Mouse (Mus musculus): ENCODE data around the gene Gpr153.
"Not testable (repeated sequence)": the region's sequence is repeated elsewhere in the genome, so short reads cannot be mapped to it uniquely, and the experiment has no call there.

Gpr153 gene

DNA sequence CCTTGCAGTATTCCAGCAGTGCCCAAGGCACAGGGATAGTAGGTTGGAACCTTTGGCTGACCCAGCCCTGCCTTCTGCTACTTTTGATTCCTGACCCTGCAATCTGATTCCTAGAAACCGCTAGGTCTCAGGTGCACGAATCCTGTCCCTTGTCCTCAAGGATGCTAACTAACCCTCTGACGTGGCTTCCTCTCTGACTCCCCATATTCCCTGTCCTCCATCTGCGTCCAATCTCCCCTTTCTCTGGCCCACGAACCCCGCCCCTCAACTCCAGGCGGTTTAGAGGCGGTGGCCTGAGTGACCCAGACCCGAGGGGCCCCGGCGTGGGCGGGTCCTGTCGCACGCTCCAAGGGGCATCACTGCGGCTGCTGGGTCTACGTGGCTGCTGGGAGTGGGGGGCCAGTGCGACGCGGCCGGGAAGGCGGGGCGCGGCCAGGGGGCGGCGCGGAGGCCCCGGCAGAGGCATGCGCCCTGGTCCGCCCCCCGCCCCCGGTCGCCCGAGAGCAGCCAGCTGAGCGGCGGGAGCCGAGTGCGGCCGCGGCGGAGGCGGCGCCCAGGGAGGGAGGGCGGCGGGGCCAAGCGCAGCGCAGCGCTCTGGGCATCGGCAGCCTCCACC lies at the start of gene Gpr153:
Gene Gpr153, plus strand, starts transcription at position 612 of the 616 bp plus-strand sequence.
- no peak for DNase-seq (ENCODE audit: low spot score)

DNA sequence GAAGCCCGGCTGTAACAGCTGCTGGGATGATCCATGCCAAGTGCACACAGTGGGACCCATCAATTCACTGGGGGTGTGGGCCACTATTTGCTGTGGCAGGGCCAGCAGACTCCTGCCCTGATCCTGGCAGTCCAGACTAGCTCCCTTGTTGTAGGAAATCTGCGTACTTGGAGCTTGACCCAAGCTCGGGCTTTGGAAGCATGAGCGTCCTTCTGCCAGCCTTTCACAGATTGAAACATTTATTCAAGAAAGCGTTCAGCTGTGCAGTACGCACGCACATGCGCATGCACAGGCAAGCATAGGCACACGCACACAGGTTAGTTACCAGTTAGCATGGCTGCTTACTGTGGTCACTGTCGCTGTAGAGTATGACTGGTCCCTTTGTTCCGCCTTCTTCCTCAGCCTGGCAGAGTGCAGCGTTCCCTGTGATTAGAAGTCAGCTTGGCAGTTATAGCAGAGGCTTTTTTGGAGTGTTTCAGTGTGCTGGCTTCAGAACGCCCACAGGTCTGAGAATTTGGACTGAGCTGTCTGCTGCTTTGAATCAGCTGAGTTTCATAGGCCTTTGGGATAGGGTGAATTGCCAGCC lies 47.0 kb upstream of the Gpr153 start:
- no peak for DNase-seq (ENCODE audit: low spot score)

- DNase-seq (ENCODE audit: low spot score) = no peak
Observed at GRCm38 (mm10) chr4:152227749-152228527, 46.1 kb upstream of the Gpr153 start.

DNA sequence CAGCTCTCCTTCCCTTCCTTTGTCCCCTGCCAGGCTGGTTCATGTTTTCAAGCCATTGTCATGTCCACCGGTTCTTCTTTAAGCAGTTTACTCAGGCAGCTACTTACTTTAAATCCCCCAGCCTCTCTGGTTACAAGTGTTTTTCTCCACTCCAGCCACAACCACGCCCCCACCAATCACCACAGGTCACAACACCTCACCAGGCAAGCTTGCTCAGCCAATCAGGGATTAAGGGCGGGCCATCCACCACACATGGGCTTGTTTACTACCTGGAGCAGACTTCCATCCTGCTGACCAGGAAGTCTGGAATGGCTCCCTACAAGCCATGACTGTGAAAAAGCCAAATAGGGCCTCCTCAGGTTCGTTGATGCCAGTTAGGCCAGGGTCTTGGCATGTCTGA lies 43.7 kb upstream of the Gpr153 start:
- DNase-seq (ENCODE audit: low spot score) = not testable (repeated sequence)

DNA sequence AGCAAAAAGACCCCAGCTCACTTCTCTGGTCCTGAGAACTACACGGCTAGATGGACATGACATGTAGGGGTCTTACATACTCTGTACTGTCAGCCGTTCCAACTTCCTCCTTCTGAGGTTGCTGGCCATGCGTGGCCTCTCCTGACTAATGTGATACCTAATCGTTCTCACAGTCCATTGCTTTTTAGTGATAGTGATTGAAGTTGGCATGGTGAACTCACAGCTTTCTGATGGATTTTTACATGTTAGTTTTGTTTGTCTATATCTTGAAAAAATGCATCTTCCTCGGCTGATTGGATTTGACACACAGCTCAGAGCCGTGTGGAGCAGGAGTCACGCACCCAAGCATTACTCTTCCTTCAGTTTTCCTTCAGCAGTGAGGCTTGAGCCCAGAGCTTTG lies 42.7 kb upstream of the Gpr153 start:
- DNase-seq (ENCODE audit: low spot score) = no peak

- no peak for DNase-seq (ENCODE audit: low spot score)
Observed at GRCm38 (mm10) chr4:152232411-152232903, 41.6 kb upstream of the Gpr153 start.

- no peak for DNase-seq (ENCODE audit: low spot score)
Observed at GRCm38 (mm10) chr4:152239974-152240373, 34.1 kb upstream of the Gpr153 start.

GRCm38 (mm10) chr4:152243241-152243891 lies 30.7 kb upstream of the Gpr153 start:
- DNase-seq (ENCODE audit: low spot score) = no peak

DNA sequence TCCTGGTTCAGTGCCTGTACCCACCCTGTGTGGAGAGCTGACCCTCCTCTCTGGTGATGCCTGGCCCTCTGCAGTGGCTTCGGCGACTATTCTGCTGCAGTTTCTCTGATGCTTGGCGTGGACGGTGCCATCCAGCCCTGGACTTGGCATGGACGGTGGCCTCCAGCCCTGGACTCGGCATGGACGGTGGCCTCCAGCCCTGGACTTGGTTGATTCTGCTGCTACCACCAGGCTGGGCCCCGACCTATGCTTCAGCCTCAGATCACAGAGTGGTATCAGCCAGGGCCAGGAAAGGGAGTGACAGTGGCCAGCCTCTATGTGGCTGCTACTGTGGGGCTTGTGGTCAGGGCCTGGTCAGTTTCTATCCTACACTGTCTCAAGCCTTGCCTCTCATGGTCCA lies 30.1 kb upstream of the Gpr153 start:
- DNase-seq (ENCODE audit: low spot score) = no peak

- DNase-seq (ENCODE audit: low spot score) = no peak
Observed at GRCm38 (mm10) chr4:152244545-152245522, 29.2 kb upstream of the Gpr153 start.

- DNase-seq (ENCODE audit: low spot score) = no peak
Observed at GRCm38 (mm10) chr4:152246011-152246410, 28.0 kb upstream of the Gpr153 start.

DNA sequence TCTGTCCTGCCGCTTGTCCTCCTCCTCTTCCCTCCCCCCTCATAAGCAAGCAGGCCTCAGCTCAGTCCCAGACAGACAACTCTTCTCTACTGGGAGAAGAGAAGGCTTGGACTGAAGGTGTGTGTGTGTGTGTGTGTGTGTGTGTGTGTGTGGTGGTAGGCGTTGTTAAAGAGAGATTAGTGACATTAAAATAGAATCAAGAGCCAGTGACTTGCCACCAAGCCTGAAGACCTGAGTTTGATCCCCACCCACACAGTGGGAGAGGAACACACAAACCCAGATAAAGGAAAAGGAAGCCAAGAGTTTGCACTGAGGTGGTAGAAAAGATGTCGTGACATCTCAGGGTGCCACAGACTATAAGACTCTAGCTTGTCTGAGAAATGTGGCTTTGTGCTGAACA lies 26.8 kb upstream of the Gpr153 start:
- DNase-seq (ENCODE audit: low spot score) = no peak

DNA sequence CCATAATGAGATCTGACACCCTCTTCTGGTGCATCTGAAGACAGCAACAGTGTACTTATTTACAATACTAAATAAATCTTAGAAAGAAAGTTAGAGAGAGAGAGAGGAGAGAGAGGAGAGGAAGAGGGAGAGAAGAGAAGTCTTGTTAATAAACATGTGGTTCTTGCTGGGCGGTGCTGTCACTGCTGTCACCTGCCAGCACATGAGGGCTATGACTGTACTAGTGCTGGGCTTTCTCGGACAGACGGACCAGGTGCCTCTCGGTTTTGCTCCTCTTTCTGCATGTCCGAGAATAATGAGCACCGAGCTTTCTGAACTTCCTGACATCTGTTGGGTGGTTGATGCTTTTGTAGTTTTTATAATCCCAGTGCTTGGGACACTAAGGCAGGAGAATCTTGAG lies 23.4 kb upstream of the Gpr153 start:
- no peak for DNase-seq (ENCODE audit: low spot score)

DNA sequence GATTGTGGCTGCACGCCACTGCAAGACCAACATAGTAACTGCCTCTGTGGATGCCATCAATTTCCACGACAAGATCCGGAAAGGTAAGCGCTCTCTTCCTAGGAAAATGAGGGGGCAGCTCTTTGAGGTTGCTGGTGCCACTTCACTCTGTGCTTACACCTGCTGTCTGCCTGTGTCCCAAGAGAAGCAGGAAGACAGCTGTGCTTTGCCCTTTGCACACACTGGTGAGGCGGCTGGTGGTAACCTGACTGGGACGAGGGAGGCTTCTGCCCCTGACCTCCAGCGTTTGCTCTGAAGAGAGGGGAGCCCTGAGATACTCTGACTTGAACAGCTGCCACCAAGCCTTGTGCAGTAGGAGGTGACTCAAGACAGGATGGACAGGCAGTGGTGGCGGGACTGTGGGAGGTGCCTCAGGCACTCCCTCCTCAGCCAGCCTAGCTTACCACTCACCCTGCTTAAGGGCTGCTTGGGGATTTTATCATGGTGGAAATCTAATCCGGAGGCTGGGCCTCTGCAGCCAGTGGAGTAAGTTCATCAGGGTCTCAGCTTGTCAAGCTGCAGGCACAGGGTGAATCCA lies 20.8 kb upstream of the Gpr153 start:
- DNase-seq (ENCODE audit: low spot score) = no peak

DNA sequence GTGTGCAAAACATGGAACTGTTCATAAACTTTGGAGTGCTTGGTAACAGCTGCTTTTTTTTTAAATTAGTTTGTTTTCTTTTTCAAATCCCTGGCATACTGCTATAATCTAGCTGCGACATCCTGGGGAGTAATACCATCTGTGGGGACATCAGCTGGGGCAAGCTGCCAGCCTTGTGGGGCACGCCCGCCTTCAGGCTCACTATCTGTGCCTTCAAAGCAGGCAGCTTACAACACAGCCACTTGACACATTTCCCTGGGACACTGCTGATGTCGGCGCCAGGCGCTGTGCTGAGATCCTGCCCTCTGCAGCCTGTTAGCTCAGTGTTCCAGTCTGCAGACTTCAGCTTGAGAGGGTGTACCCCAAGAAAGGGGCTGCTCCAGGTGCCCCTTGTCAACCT lies 17.0 kb upstream of the Gpr153 start:
- DNase-seq (ENCODE audit: low spot score) = no peak

- DNase-seq (ENCODE audit: low spot score) = no peak
Observed at GRCm38 (mm10) chr4:152260451-152260850, 13.6 kb upstream of the Gpr153 start.

DNA sequence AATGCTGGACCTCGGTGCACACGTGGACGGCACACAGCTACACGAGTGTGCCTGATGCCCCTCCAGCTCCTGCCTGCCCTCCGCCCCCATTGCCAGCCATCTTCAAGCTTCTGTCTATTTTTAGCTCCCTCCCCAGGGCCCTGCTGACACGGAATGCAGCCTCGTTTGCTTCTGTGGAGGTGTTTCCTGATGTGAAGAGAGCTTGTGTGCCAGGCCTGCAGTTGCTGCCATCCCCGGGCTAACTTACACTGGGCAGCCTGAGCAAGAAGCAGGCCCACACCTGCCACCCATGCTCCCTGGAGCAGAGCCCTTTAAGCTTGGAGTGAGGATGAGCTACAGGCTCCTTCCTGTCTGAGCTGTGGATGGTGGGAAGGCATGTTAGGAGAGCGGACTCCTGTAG lies 11.8 kb upstream of the Gpr153 start:
- no peak for DNase-seq (ENCODE audit: low spot score)

DNA sequence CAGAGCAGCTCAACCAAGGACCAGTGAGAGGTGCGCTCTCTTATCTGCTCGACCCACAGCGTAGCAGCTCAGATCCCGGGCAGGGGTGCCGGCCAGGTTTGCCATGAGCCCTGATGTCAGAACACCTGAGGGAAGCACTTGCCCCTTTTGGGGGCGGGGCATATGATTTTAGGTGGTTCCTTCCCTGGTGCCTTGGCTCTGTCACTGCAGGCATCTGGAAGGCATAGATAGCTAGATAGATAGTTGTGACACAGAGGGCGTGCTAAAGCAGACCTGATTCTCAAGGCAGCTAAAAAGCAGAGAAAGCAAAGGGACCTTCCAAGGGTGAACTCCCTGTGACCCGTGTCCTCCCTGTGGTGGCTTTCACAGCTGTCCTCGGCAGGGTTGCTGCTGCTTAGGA lies 10.9 kb upstream of the Gpr153 start:
- DNase-seq (ENCODE audit: low spot score) = no peak

GRCm38 (mm10) chr4:152263512-152264176 lies 10.4 kb upstream of the Gpr153 start:
- no peak for DNase-seq (ENCODE audit: low spot score)

DNA sequence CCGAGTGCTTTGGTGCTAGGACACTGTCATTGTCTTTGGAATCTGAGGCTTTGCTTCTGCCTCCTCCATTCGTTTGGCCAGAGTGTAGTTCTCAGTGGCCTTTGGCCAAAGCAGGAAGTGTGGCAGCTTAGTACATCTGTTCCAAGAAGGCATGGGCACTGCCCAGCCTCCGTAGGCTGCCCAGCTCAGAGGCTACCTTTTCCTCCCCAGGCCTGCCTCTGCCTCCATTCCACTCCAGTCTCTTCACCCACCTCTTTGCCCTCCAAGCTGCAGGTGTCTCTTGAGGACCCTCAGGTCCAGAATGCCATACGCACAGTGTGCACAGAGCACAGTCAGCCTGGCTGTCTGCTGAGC lies 9.9 kb upstream of the Gpr153 start:
- no peak for DNase-seq (ENCODE audit: low spot score)
